ENCODE assay signal across 11 mouse cellular contexts in the genomic region with DNA sequence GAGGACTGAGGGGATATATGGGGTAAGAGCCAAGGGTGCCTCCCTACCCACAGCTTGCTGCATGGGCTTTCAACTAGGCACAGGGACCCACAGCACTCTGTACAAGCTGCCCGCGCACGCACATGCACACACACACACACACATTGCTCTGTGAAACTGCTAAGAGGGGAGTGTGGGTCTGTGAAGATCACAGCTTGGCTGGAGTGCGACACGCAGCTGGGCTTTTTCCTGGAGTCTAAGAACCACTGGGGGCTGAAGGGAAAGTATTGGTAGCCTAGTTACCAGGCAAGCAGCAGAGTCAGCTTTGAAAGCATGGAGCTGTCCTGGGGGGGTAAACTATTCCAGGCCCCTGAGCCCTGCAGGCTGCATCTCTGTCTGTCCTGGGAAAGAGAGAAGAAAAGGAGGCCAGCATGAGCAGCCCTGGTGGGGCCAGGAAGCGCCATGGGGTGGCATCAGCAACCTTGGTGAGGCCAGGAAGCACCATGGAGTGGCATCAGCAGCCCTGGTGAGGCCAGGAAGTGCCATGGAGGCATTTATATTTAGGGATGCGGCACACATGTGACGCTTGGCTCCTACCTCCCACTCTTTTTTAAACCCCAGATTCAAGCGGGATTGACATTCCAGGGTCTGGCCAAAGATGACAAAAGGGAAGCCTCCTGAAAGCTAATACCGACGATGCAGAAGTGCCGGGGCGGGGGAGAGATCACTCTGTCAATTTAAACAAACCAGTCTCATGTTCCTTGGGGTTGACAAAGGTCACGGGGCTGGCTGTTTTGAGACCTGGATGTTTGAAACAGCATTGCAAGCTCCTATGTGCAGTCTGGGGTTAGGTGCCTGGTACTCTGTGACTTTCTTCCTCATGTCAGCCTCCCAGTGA. TPM values are rescaled to one million over a fixed set of nuclear protein-coding genes. Genes with fewer than 3 reads are reported as not detected.
DNase-seq lines count a peak whose midpoint lies in the region; ATAC-seq lines count a peak whose summit lies in the region.
"Had no signal": no experiment of that assay in that cellular context is flagged by ENCODE, and none has a peak within 500 bp of the region (broad histone marks: within the 10 kb centered on the region; RNA-seq: fewer than 3 reads in every experiment).

No protein-coding gene starts in this region.

- no peaks in the 10 kb centered on the region for H3K9me3 ChIP-seq in kidney, embryonic 14.5 days (ENCODE audit: control insufficient read depth, low read length)
- peaks cover 4% of the 10 kb centered on the region; the same call in 1 of the 2 replicates for H3K9me3 ChIP-seq in embryonic facial prominence, embryonic 10.5 days
- no peaks in the 10 kb centered on the region for H3K9me3 ChIP-seq in hindbrain, embryonic 13.5 days
- H3K9me3 ChIP-seq in midbrain, embryonic 15.5 days, result no peaks in the 10 kb centered on the region

- H3K4me3 ChIP-seq in kidney, embryonic 14.5 days (ENCODE audit: low read length), result no peak overlapping the region
- no peak overlapping the region for H3K4me3 ChIP-seq in embryonic facial prominence, embryonic 10.5 days
- no peak overlapping the region for H3K4me3 ChIP-seq in hindbrain, embryonic 13.5 days
- no peak overlapping the region for H3K4me3 ChIP-seq in midbrain, embryonic 15.5 days

- H3K36me3 ChIP-seq in kidney, embryonic 14.5 days (ENCODE audit: control insufficient read depth, insufficient read depth, low read length), result 0 out of 2 replicates have a peak, but pooled peaks cover 5% of the 10 kb centered on the region
- H3K36me3 ChIP-seq in embryonic facial prominence, embryonic 10.5 days (replicated peaks), result no peaks in the 10 kb centered on the region
- no peaks in the 10 kb centered on the region; the same call in 1 of the 2 replicates for H3K36me3 ChIP-seq in hindbrain, embryonic 13.5 days
- H3K36me3 ChIP-seq in midbrain, embryonic 15.5 days (replicated peaks), result no peaks in the 10 kb centered on the region

- no peaks in the 10 kb centered on the region for H3K27me3 ChIP-seq in kidney, embryonic 14.5 days (ENCODE audit: control insufficient read depth, insufficient read depth, low read length)
- no peaks in the 10 kb centered on the region for H3K27me3 ChIP-seq in embryonic facial prominence, embryonic 10.5 days (replicated peaks; ENCODE audit: low read depth, poor library complexity, severe bottlenecking)
- no peaks in the 10 kb centered on the region for H3K27me3 ChIP-seq in hindbrain, embryonic 13.5 days
- no peaks in the 10 kb centered on the region for H3K27me3 ChIP-seq in midbrain, embryonic 15.5 days (replicated peaks)
- H3K27me3 ChIP-seq: Patski had no signal

- DNase-seq in kidney, postnatal 14 days, result no peak
- peak; percentile 64 for DNase-seq in embryonic facial prominence, embryonic 10.5 days (ENCODE audit: low spot score)
- no peak for DNase-seq in cerebellum, postnatal 4 days (ENCODE audit: low spot score in 2 of 2)
- no peak for DNase-seq in layer of hippocampus, postnatal 36 days
- DNase-seq: liver, postnatal 0 days had no signal

- WGBS in kidney, embryonic 14.5 days, result 34% methylated on average over 14 of the region's 14 CpGs
- 33% methylated on average over 14 of the region's 14 CpGs for WGBS in embryonic facial prominence, embryonic 10.5 days
- WGBS in hindbrain, embryonic 13.5 days, result 30% methylated on average over 14 of the region's 14 CpGs
- WGBS in midbrain, embryonic 15.5 days, result 23% methylated on average over 14 of the region's 14 CpGs

- ATAC-seq in kidney, embryonic 14.5 days (ENCODE audit: low FRiP score, low TSS enrichment), result peak; percentile 47; the same call in 1 of the 2 replicates
- ATAC-seq in hindbrain, embryonic 13.5 days (ENCODE audit: low FRiP score), result 0 out of 2 replicates have a peak, but pooled peaks have one; percentile 49
- peak; percentile 71 for ATAC-seq in midbrain, embryonic 15.5 days (replicated peaks)
- ATAC-seq in activated CD4-positive, CD25-positive, alpha-beta regulatory T cell, adult 4 months, result no peak
- ATAC-seq: intestine, embryonic 16.5 days; liver, postnatal 0 days; Patski had no signal

- peak overlapping the region; percentile 3; the same call in 1 of the 2 replicates for H3K27ac ChIP-seq in kidney, embryonic 14.5 days (ENCODE audit: low read depth, low read length)
- peak overlapping the region; percentile 77 for H3K27ac ChIP-seq in embryonic facial prominence, embryonic 10.5 days (replicated peaks)
- no peak overlapping the region for H3K27ac ChIP-seq in hindbrain, embryonic 13.5 days
- H3K27ac ChIP-seq in midbrain, embryonic 15.5 days, result peak overlapping the region; percentile 53; the same call in 1 of the 2 replicates

- H3K9ac ChIP-seq in kidney, embryonic 14.5 days (ENCODE audit: low read depth, low read length), result no peak overlapping the region
- H3K9ac ChIP-seq in hindbrain, embryonic 13.5 days, result 0 out of 2 replicates have a peak overlapping the region, but pooled peaks have one; percentile 43
- H3K9ac ChIP-seq in midbrain, embryonic 15.5 days, result no peak overlapping the region; the same call in 1 of the 2 replicates
- H3K9ac ChIP-seq: liver, postnatal 0 days had no signal

- 0 out of 2 replicates have a peak, but pooled peaks cover 2% of the 10 kb centered on the region for H3K4me1 ChIP-seq in kidney, embryonic 14.5 days (ENCODE audit: control insufficient read depth, insufficient read depth, low read length)
- peaks cover 49% of the 10 kb centered on the region for H3K4me1 ChIP-seq in embryonic facial prominence, embryonic 10.5 days
- H3K4me1 ChIP-seq in hindbrain, embryonic 13.5 days (replicated peaks), result peaks cover 13% of the 10 kb centered on the region
- peaks cover 14% of the 10 kb centered on the region for H3K4me1 ChIP-seq in midbrain, embryonic 15.5 days

- no peak overlapping the region for H3K4me2 ChIP-seq in kidney, embryonic 14.5 days (replicated peaks; ENCODE audit: low read depth, low read length)
- no peak overlapping the region for H3K4me2 ChIP-seq in hindbrain, embryonic 13.5 days
- H3K4me2 ChIP-seq in midbrain, embryonic 15.5 days, result no peak overlapping the region

RNA-seq across cellular contexts. Expression of gene Ptpn3, which starts 43.2 kb away (rescaled TPM):
- 14.8 and 17.0 TPM in 2 replicates for polyA plus RNA-seq in kidney, embryonic 14.5 days (2014; fragmentation: Nextera tagmentation; extraction: Ambion mirVana)
- 2.0 and 2.1 TPM in 2 replicates for polyA plus RNA-seq in embryonic facial prominence, embryonic 10.5 days (2016; fragmentation: Nextera tagmentation; extraction: Ambion mirVana)
- 3.9 and 4.5 TPM in 2 replicates for polyA plus RNA-seq in hindbrain, embryonic 13.5 days (2015; fragmentation: Nextera tagmentation; extraction: Ambion mirVana)
- polyA plus RNA-seq in midbrain, embryonic 15.5 days (2015; fragmentation: Nextera tagmentation; extraction: Ambion mirVana), result 2.3 and 2.8 TPM in 2 replicates
- polyA plus RNA-seq in activated CD4-positive, CD25-positive, alpha-beta regulatory T cell, adult 4 months (2017; shearing (Covaris generic)), result 1 to 10 TPM; 1.6 to 2.0 TPM
- total RNA-seq in layer of hippocampus, postnatal 36 days (2021), result 10 to 100 TPM; 74.8 to 79.2 TPM
